Mouse (Mus musculus): ENCODE measurements around the gene Ccdc33.

GRCm38 (mm10) chr9:58009015-58009362 is 109.6 kb downstream of the Ccdc33 start:
- TF ChIP-seq CTCF (IDR thresholded peaks at IDR 0.05; ENCODE audit: low read depth, low read length), result no peak
- no peak for TF ChIP-seq POLR2A (IDR thresholded peaks at IDR 0.05; ENCODE audit: extremely low read depth, insufficient read depth, low read length)
